Mouse (Mus musculus) liver, adult 2 months (tissue): Measurements from ENCODE around the gene Necap2. TPM values are rescaled to one million over a fixed set of nuclear protein-coding genes. Genes with fewer than 3 reads are reported as not detected.

Experiments
- DNase-seq: peaks from one replicate; pipeline ENCODE4 v3.0.0-alpha.2; 2011; ENCODE audit warnings: low read depth, low spot score; ENCODE audit errors: extremely low read depth
- H3K27ac ChIP-seq: fragments of 200-500 bp; replicated peaks from 2 replicates; pipeline ENCODE4 v1.5.1; 2012; ENCODE audit warnings: low read depth, mild to moderate bottlenecking, control low read depth, inconsistent platforms, low read length; ENCODE audit not compliant: insufficient read depth
- H3K27me3 ChIP-seq: fragments of 200-500 bp; 2 replicates; pipeline ENCODE4 v1.6.1; 2012; ENCODE audit warnings: mild to moderate bottlenecking, moderate library complexity, low read length, inconsistent platforms; ENCODE audit not compliant: control insufficient read depth, insufficient read depth
- H3K36me3 ChIP-seq: fragments of 200-500 bp; 2 replicates; pipeline ENCODE4 v1.6.1; 2012; ENCODE audit warnings: low read length, inconsistent platforms; ENCODE audit not compliant: control insufficient read depth, insufficient read depth
- H3K4me1 ChIP-seq: fragments of 200-500 bp; 2 replicates; pipeline ENCODE4 v1.6.1; 2011; ENCODE audit warnings: low read length; ENCODE audit not compliant: control insufficient read depth, insufficient read depth
- H3K4me3 ChIP-seq: fragments of 200-500 bp; 2 replicates; pipeline ENCODE4 v1.5.1; 2011; ENCODE audit warnings: low read depth, mild to moderate bottlenecking, control low read depth, low read length, moderate library complexity; ENCODE audit not compliant: insufficient read depth
- H3K79me2 ChIP-seq: fragments of 200-500 bp; 2 replicates; pipeline ENCODE4 v1.6.1; 2012; ENCODE audit warnings: inconsistent platforms, mild to moderate bottlenecking, low read length, moderate library complexity; ENCODE audit not compliant: control insufficient read depth, insufficient read depth
- H3K9ac ChIP-seq: fragments of 200-500 bp; 2 replicates; pipeline ENCODE4 v1.6.1; 2012; ENCODE audit warnings: low read depth, mild to moderate bottlenecking, control low read depth, inconsistent platforms, low read length
- CTCF ChIP-seq: fragments of 200-500 bp; IDR thresholded peaks from 2 replicates; pipeline ENCODE4 v1.5.1; 2011; ENCODE audit warnings: low read depth, low read length, control low read depth
- POLR2A ChIP-seq: fragments of 200-500 bp; IDR thresholded peaks from 2 replicates; pipeline ENCODE4 v1.6.1; 2011; ENCODE audit warnings: low read length, control low read depth; ENCODE audit not compliant: insufficient read depth; ENCODE audit errors: extremely low read depth
- WGBS: fragments of 180-500 bp; shearing (Covaris S2); methylation state at CpG from one replicate; pipeline ENCODE4 v1.1.7; 2018; 5-methylcytosine and 5-hydroxymethylcytosine counted together
- polyA plus RNA-seq: library from polyadenylated mRNA; depleted of rRNA; stranded (reverse); fragments of >200 nt; gene quantifications from 2 replicates; pipeline ENCODE4 v1.2.3, GENCODE M21; 2012
- total RNA-seq: library from RNA; depleted of rRNA; stranded (reverse); fragments of >200 nt; gene quantifications from 2 replicates; pipeline ENCODE4 v1.2.3, GENCODE M21; 2014

Gene Necap2
- total and polyA plus RNA-seq, 2 experiments: 5.2 to 11.3 TPM

DNA sequence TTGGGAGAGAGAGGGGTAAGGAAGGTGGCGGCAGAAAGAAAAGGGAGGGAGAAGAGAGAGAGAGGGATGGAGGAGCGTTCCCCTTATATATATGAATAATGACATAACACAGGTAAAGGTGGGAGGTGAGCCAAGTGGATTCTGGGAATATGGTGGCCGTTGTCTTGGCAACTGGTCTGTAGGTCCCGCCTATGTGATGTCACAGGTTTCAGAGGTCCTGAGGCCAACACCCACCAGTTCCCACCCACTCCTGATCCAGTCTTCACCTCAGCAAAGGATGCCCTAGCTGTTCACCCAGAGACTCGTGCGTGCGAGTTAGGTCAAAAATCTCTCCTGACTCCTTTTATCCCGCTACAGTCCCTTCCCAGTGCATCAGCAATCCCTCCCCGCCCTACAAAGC lies 23.1 kb upstream of the Necap2 start:
- 94% methylated on average over 9 of the region's 9 CpGs for WGBS
- Histone ChIP-seq H3K9ac (no peak overlapping the region), H3K4me3 (no peak overlapping the region), H3K27ac (no peak overlapping the region), H3K27me3 (no peaks in the 10 kb centered on the region), H3K36me3 (no peaks in the 10 kb centered on the region), H3K4me1 (no peaks in the 10 kb centered on the region; the same call in 1 of the 2 replicates), H3K79me2 (no peaks in the 10 kb centered on the region)
- TF ChIP-seq POLR2A: no peak
- no peak for TF ChIP-seq CTCF
- DNase-seq: no peak

DNA sequence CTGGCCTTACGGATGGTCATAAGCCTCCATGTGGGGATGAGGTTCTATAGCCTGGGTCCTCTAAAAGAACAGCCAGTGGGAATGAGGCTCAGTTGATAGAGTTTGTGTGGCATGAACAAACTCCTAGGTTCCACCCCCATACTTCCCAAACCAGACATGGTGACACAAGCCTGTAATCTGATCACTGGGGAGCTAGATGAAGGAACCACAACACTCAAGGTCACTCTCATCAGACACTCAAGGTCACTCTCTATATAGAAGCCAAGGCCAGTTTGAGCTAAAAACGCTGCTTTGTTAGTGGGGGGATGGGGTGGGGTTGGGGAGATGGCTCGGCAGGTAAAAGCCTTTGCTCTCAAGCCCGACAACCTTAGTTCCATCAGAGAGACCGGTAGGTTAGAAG lies 21.8 kb upstream of the Necap2 start:
- DNase-seq: no peak
- H3K9ac ChIP-seq: no peak overlapping the region
- H3K27ac ChIP-seq: no peak overlapping the region
- no peaks in the 10 kb centered on the region for H3K36me3 ChIP-seq
- WGBS: 60% methylated on average over 5 of the region's 5 CpGs
- no peaks in the 10 kb centered on the region for H3K27me3 ChIP-seq
- no peaks in the 10 kb centered on the region for H3K79me2 ChIP-seq
- H3K4me3 ChIP-seq: no peak overlapping the region
- TF ChIP-seq POLR2A (no peak), CTCF (no peak)
- no peaks in the 10 kb centered on the region; the same call in 1 of the 2 replicates for H3K4me1 ChIP-seq

DNA sequence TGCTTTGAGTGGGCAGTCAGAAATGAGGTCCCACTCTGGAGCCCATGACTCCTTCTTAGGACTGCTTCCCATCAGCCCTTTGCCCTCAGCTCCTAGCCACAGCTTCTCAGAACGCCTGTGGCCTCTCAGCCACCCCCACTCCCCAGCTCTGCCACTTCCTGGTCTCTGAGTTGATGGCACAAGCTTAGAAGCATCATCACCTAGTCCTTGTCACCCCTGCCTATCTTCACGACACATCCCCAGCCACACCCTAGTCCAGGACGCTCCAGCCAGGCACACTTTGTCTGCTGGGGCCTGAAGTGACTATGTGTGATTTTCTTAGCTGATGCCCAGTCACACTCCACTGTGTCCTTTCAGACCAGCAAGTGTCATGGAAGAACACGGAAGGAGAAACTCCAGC lies 20.8 kb upstream of the Necap2 start:
- no peaks in the 10 kb centered on the region for H3K27me3 ChIP-seq
- 76% methylated on average over 4 of the region's 4 CpGs for WGBS
- TF ChIP-seq POLR2A: no peak
- TF ChIP-seq CTCF: no peak
- no peaks in the 10 kb centered on the region for H3K79me2 ChIP-seq
- H3K4me1 ChIP-seq: no peaks in the 10 kb centered on the region; the same call in 1 of the 2 replicates
- H3K4me3 ChIP-seq: no peak overlapping the region
- no peak overlapping the region for H3K27ac ChIP-seq
- DNase-seq: no peak
- H3K36me3 ChIP-seq: no peaks in the 10 kb centered on the region
- H3K9ac ChIP-seq: no peak overlapping the region

DNA sequence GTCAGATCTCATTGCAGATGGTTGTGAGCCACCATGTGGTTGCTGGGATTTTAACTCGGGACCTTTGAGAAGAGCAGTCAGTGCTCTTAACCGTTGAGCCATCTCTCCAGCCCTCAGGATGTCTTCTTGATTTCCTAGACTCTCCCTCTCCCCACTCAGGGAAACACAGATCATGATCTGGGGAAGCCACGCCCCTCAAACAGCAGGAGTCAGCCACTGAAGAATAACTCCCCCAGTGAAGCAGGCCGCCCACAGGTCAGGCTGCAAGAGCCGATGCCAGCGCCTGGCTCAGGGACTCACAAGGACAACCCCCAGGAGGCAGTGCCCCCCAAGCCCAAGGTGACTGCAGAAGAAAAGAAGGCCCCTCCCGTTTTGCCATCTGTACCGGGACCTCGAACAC lies 18.6 kb upstream of the Necap2 start:
- no peak overlapping the region for H3K27ac ChIP-seq
- H3K27me3 ChIP-seq: no peaks in the 10 kb centered on the region
- H3K4me1 ChIP-seq: no peaks in the 10 kb centered on the region; the same call in 1 of the 2 replicates
- no peak overlapping the region for H3K9ac ChIP-seq
- TF ChIP-seq CTCF (no peak), POLR2A (no peak)
- DNase-seq: no peak
- H3K79me2 ChIP-seq: no peaks in the 10 kb centered on the region
- 39% methylated on average over 9 of the region's 9 CpGs for whole genome bisulfite sequencing
- no peak overlapping the region for H3K4me3 ChIP-seq
- no peaks in the 10 kb centered on the region for H3K36me3 ChIP-seq

GRCm38 (mm10) chr4:141095016-141095415 lies 16.9 kb upstream of the Necap2 start:
- DNase-seq: no peak
- H3K9ac ChIP-seq: no peak overlapping the region
- no peak overlapping the region for H3K4me3 ChIP-seq
- H3K27me3 ChIP-seq: no peaks in the 10 kb centered on the region
- no peaks in the 10 kb centered on the region for H3K36me3 ChIP-seq
- no peaks in the 10 kb centered on the region for H3K4me1 ChIP-seq
- 91% methylated on average over 10 of the region's 10 CpGs for WGBS
- no peaks in the 10 kb centered on the region for H3K79me2 ChIP-seq
- H3K27ac ChIP-seq: no peak overlapping the region
- TF ChIP-seq POLR2A (no peak), CTCF (no peak)

GRCm38 (mm10) chr4:141088714-141089113 lies 10.6 kb upstream of the Necap2 start:
- DNase-seq: no peak
- Histone ChIP-seq H3K79me2 (no peaks in the 10 kb centered on the region), H3K4me1 (no peaks in the 10 kb centered on the region), H3K27ac (no peak overlapping the region), H3K36me3 (no peaks in the 10 kb centered on the region), H3K9ac (no peak overlapping the region), H3K4me3 (no peak overlapping the region), H3K27me3 (no peaks in the 10 kb centered on the region)
- 69% methylated on average over 9 of the region's 9 CpGs for WGBS
- TF ChIP-seq CTCF (no peak), POLR2A (no peak)
